Mouse (Mus musculus): ENCODE data around the gene Cables2. TPM values are rescaled to one million over a fixed set of nuclear protein-coding genes. Genes with fewer than 3 reads are reported as not detected.

The Cables2 gene
- polyA plus RNA-seq, 1 experiment from 2014 or later: 21.2 TPM

GRCm38 (mm10) chr2:180276851-180277259 is 3.6 kb upstream of the Cables2 start:
- 39% methylated on average over 8 of the region's 8 CpGs for WGBS
- no peak overlapping the region for H3K27ac ChIP-seq
- H3K9me3 ChIP-seq: no peaks in the 10 kb centered on the region
- H3K4me2 ChIP-seq (replicated peaks): no peak overlapping the region
- no peak for ATAC-seq (ENCODE audit: insufficient number of reproducible peaks, insufficient read depth, low FRiP score, low TSS enrichment)
- 0 out of 2 replicates have a peak, but pooled peaks cover 2% of the 10 kb centered on the region for H3K27me3 ChIP-seq
- peaks cover 13% of the 10 kb centered on the region for H3K4me1 ChIP-seq
- no peak overlapping the region for H3K9ac ChIP-seq
- H3K4me3 ChIP-seq: no peak overlapping the region
- no peaks in the 10 kb centered on the region for H3K36me3 ChIP-seq

GRCm38 (mm10) chr2:180276385-180276784 is 3.1 kb upstream of the Cables2 start:
- Histone ChIP-seq H3K36me3 (no peaks in the 10 kb centered on the region), H3K4me1 (peaks cover 18% of the 10 kb centered on the region), H3K27ac (no peak overlapping the region), H3K9me3 (no peaks in the 10 kb centered on the region), H3K27me3 (0 out of 2 replicates have a peak, but pooled peaks cover 2% of the 10 kb centered on the region), H3K4me2 (replicated peaks) (no peak overlapping the region), H3K4me3 (no peak overlapping the region), H3K9ac (no peak overlapping the region)
- WGBS: 58% methylated on average over 4 of the region's 4 CpGs
- no peak for ATAC-seq (ENCODE audit: insufficient number of reproducible peaks, insufficient read depth, low FRiP score, low TSS enrichment)

- Histone ChIP-seq H3K4me1 (peaks cover 22% of the 10 kb centered on the region), H3K27me3 (0 out of 2 replicates have a peak, but pooled peaks cover 2% of the 10 kb centered on the region), H3K36me3 (no peaks in the 10 kb centered on the region), H3K9me3 (no peaks in the 10 kb centered on the region), H3K9ac (no peak overlapping the region), H3K4me2 (replicated peaks) (0 out of 2 replicates have a peak overlapping the region, but pooled peaks have one; percentile 7), H3K4me3 (no peak overlapping the region), H3K27ac (no peak overlapping the region)
- WGBS: 1% methylated on average over 8 of the region's 8 CpGs
- peak; percentile 24; the same call in 1 of the 2 replicates for ATAC-seq (ENCODE audit: insufficient number of reproducible peaks, insufficient read depth, low FRiP score, low TSS enrichment)
Observed at GRCm38 (mm10) chr2:180275836-180276235, 2.5 kb upstream of the Cables2 start.

- WGBS: 87% methylated on average over 2 of the region's 2 CpGs
- ATAC-seq (ENCODE audit: insufficient number of reproducible peaks, insufficient read depth, low FRiP score, low TSS enrichment): no peak
- H3K4me3 ChIP-seq: no peak overlapping the region
- peaks cover 22% of the 10 kb centered on the region for H3K4me1 ChIP-seq
- peaks cover 6% of the 10 kb centered on the region; the same call in 1 of the 2 replicates for H3K36me3 ChIP-seq
- H3K27ac ChIP-seq: no peak overlapping the region
- H3K9me3 ChIP-seq: no peaks in the 10 kb centered on the region
- no peak overlapping the region for H3K9ac ChIP-seq
- H3K4me2 ChIP-seq (replicated peaks): no peak overlapping the region
- 0 out of 2 replicates have a peak, but pooled peaks cover 2% of the 10 kb centered on the region for H3K27me3 ChIP-seq
Observed at GRCm38 (mm10) chr2:180274523-180274922, 1.2 kb upstream of the Cables2 start.

DNA sequence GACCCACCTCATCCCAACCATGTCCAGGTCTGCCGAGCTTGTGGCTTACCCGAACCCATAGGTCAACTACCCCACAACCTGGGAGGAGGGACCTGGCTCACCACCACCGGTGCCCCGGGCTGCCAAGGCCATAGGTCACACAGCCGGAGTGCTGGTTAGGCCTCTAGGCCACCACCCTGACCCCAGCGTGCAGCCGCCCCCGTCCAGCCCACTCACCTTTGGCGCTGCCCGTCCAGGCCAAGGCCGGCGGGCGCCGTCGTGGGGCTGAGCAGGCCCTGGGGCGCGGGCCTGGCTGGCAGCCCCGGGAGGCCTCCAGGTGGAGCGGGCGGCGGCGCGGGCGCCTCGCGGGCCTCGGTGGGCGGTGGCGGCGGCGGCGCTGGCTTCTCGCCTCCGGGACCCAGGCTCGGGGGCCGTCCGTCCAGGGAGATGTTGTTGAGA is 393 bp downstream of the Cables2 start:
- H3K9ac ChIP-seq: peak overlapping the region; percentile 96
- no peaks in the 10 kb centered on the region for H3K9me3 ChIP-seq
- peaks cover 10% of the 10 kb centered on the region; the same call in 1 of the 2 replicates for H3K36me3 ChIP-seq
- H3K4me1 ChIP-seq: peaks cover 22% of the 10 kb centered on the region
- no peaks in the 10 kb centered on the region for H3K27me3 ChIP-seq
- ATAC-seq (ENCODE audit: insufficient number of reproducible peaks, insufficient read depth, low FRiP score, low TSS enrichment): peak; percentile 13
- WGBS: under 1% methylated on average over 26 of the region's 37 CpGs
- peak overlapping the region; percentile 94 for H3K4me3 ChIP-seq
- H3K27ac ChIP-seq: peak overlapping the region; percentile 72; the same call in 1 of the 2 replicates
- H3K4me2 ChIP-seq (replicated peaks): peak overlapping the region; percentile 93

GRCm38 (mm10) chr2:180271804-180272395 is 1.4 kb downstream of the Cables2 start:
- Histone ChIP-seq H3K4me3 (peak overlapping the region; percentile 94), H3K27me3 (no peaks in the 10 kb centered on the region), H3K27ac (no peak overlapping the region)

DNA sequence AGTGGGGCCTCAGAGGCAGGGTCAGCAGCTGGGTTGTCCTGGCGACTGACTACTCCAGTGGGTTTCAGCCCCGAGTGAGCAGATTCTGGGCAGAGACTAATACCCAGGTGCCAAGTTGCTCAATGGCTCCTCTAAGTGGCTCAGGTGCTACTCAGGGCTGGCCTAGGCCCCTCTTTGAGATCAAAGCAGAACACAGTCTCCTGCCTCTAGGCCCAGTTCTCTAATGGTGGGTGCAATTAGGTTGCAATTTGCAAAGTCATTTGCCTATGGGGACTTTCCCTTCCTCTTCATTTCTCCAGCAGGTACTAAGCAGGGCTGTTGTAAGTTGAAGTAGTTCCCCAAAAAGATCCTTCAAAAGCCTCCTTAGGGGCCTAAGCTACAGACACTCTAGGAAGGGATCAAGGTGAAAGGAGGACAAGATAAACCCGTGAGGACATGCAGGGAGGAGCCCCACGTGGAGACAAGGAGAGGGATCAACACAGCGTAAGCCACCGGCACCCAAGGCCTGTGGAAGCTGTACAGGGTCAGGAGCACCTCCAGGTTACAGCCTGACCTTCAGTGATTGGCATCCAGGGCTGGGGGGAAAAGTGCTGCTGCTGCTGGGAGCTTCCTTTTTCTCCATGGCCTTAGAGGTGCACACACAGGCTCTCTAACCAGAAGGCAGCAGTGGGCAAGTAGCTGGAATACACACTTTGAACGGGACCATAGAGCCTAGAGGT is 2.6 kb downstream of the Cables2 start:
- Histone ChIP-seq H3K4me3 (no peak overlapping the region), H3K9me3 (no peaks in the 10 kb centered on the region), H3K4me2 (replicated peaks) (no peak overlapping the region), H3K27me3 (no peaks in the 10 kb centered on the region), H3K9ac (no peak overlapping the region), H3K36me3 (peaks cover 26% of the 10 kb centered on the region), H3K27ac (no peak overlapping the region), H3K4me1 (peaks cover 22% of the 10 kb centered on the region)
- 80% methylated on average over 7 of the region's 7 CpGs for WGBS
- ATAC-seq (ENCODE audit: insufficient number of reproducible peaks, insufficient read depth, low FRiP score, low TSS enrichment): no peak

More at GRCm38 (mm10) chr2:180271804-180272395, 1.4 kb downstream of the Cables2 start:
- Histone ChIP-seq H3K36me3 (peaks cover 18% of the 10 kb centered on the region), H3K9ac (peak overlapping the region; percentile 39; the same call in 1 of the 2 replicates), H3K9me3 (no peaks in the 10 kb centered on the region), H3K4me2 (replicated peaks) (peak overlapping the region; percentile 93), H3K4me1 (peaks cover 22% of the 10 kb centered on the region)
- 70% methylated on average over 5 of the region's 5 CpGs for WGBS
- no peak for ATAC-seq (ENCODE audit: insufficient number of reproducible peaks, insufficient read depth, low FRiP score, low TSS enrichment)

GRCm38 (mm10) chr2:180269329-180269728 is 4.0 kb downstream of the Cables2 start:
- no peak overlapping the region for H3K9ac ChIP-seq
- H3K9me3 ChIP-seq: no peaks in the 10 kb centered on the region
- ATAC-seq (ENCODE audit: insufficient number of reproducible peaks, insufficient read depth, low FRiP score, low TSS enrichment): no peak
- H3K4me1 ChIP-seq: peaks cover 22% of the 10 kb centered on the region
- no peaks in the 10 kb centered on the region for H3K27me3 ChIP-seq
- H3K36me3 ChIP-seq: peaks cover 32% of the 10 kb centered on the region
- no peak overlapping the region for H3K27ac ChIP-seq
- H3K4me3 ChIP-seq: no peak overlapping the region
- 90% methylated on average over 10 of the region's 10 CpGs for WGBS
- H3K4me2 ChIP-seq (replicated peaks): no peak overlapping the region

DNA sequence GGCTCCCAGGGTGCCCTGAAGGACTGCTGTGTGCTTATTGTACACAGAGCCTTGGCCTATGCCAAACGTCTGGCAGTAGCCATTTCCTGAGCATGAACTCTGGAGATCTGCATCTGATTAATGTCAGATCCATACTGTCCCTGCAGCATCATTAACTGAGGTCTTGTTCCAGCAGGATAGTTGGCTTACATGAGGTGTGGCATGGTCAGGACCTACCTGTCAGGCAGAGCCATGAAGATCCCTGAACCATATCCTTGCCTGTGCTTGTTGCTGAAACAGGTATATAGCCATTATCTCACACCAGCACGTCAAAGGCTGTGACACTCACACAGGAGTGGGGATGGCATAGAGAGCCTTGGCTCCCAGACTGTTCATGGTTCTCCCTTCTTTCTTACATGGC is 5.3 kb downstream of the Cables2 start:
- no peak overlapping the region for H3K4me2 ChIP-seq (replicated peaks)
- no peaks in the 10 kb centered on the region for H3K9me3 ChIP-seq
- 54% methylated on average over 2 of the region's 2 CpGs for WGBS
- ATAC-seq (ENCODE audit: insufficient number of reproducible peaks, insufficient read depth, low FRiP score, low TSS enrichment): no peak
- no peak overlapping the region for H3K9ac ChIP-seq
- no peak overlapping the region for H3K27ac ChIP-seq
- no peaks in the 10 kb centered on the region for H3K27me3 ChIP-seq
- no peak overlapping the region for H3K4me3 ChIP-seq
- peaks cover 45% of the 10 kb centered on the region for H3K36me3 ChIP-seq
- H3K4me1 ChIP-seq: peaks cover 18% of the 10 kb centered on the region

- Histone ChIP-seq H3K4me3 (no peak overlapping the region), H3K27ac (no peak overlapping the region), H3K4me2 (replicated peaks) (no peak overlapping the region), H3K9me3 (no peaks in the 10 kb centered on the region), H3K27me3 (no peaks in the 10 kb centered on the region), H3K9ac (no peak overlapping the region), H3K4me1 (peaks cover 7% of the 10 kb centered on the region), H3K36me3 (peaks cover 82% of the 10 kb centered on the region)
- no peak for ATAC-seq (ENCODE audit: insufficient number of reproducible peaks, insufficient read depth, low FRiP score, low TSS enrichment)
- WGBS: 89% methylated on average over 10 of the region's 10 CpGs
Observed at GRCm38 (mm10) chr2:180262891-180263290, 10.4 kb downstream of the Cables2 start.

DNA sequence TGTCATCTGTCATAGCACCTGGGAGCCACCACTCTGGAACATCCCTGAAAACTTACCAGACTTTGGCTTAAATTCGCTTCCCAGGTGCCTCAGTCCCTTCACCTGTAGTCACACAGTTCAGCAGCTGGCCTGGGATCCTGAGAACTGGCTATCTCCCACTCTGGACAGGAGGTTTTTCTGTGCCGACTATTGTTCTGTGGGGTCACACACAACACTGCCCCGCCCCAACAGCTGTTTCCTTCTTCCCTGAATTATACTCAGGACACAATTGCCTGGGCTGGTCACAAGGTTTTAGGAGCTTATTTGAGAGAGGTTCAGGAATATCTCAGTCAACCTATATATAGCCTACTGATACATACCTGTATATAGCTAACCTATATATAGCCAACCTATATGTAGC is 10.9 kb downstream of the Cables2 start:
- H3K27me3 ChIP-seq: no peaks in the 10 kb centered on the region
- H3K4me2 ChIP-seq (replicated peaks): no peak overlapping the region
- H3K9ac ChIP-seq: no peak overlapping the region
- no peaks in the 10 kb centered on the region for H3K9me3 ChIP-seq
- 77% methylated on average over 3 of the region's 3 CpGs for WGBS
- ATAC-seq (ENCODE audit: insufficient number of reproducible peaks, insufficient read depth, low FRiP score, low TSS enrichment): no peak
- H3K4me3 ChIP-seq: no peak overlapping the region
- H3K4me1 ChIP-seq: peaks cover 7% of the 10 kb centered on the region
- H3K36me3 ChIP-seq: peaks cover 79% of the 10 kb centered on the region
- H3K27ac ChIP-seq: no peak overlapping the region

DNA sequence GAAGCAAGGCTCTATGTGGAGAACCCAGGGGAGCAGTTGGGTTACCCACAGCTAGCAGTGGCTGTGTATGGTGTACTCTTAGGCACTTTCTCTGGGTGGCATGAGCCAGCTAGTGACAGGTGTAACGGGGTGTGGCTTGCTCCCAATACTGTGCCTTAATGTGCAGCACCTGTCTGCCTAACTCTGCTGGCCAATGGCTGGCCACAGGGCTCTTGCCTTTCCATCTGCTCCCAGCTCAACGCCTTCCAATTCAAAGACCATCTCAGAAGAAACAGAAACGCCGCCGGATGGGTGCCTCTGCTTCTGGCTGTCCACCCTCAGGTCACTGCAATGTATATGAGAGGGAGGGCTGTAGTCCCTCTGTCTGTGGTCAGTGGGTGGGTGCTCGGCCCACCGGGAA is 11.4 kb downstream of the Cables2 start:
- H3K4me2 ChIP-seq (replicated peaks): no peak overlapping the region
- peaks cover 74% of the 10 kb centered on the region for H3K36me3 ChIP-seq
- H3K4me3 ChIP-seq: no peak overlapping the region
- H3K9me3 ChIP-seq: no peaks in the 10 kb centered on the region
- 91% methylated on average over 7 of the region's 7 CpGs for WGBS
- peaks cover 7% of the 10 kb centered on the region for H3K4me1 ChIP-seq
- H3K27me3 ChIP-seq: no peaks in the 10 kb centered on the region
- ATAC-seq (ENCODE audit: insufficient number of reproducible peaks, insufficient read depth, low FRiP score, low TSS enrichment): no peak
- H3K9ac ChIP-seq: no peak overlapping the region
- H3K27ac ChIP-seq: no peak overlapping the region

Measured in embryonic facial prominence, embryonic 12.5 days (tissue).